Mouse (Mus musculus) adipocyte (in vitro differentiated cells): ENCODE results near the gene Pwwp2b.

Source experiments
- DNase-seq: peaks from one replicate; pipeline ENCODE4 v3.0.0-alpha.2; 2016; ENCODE audit warnings: low spot score

Pwwp2b gene

DNA sequence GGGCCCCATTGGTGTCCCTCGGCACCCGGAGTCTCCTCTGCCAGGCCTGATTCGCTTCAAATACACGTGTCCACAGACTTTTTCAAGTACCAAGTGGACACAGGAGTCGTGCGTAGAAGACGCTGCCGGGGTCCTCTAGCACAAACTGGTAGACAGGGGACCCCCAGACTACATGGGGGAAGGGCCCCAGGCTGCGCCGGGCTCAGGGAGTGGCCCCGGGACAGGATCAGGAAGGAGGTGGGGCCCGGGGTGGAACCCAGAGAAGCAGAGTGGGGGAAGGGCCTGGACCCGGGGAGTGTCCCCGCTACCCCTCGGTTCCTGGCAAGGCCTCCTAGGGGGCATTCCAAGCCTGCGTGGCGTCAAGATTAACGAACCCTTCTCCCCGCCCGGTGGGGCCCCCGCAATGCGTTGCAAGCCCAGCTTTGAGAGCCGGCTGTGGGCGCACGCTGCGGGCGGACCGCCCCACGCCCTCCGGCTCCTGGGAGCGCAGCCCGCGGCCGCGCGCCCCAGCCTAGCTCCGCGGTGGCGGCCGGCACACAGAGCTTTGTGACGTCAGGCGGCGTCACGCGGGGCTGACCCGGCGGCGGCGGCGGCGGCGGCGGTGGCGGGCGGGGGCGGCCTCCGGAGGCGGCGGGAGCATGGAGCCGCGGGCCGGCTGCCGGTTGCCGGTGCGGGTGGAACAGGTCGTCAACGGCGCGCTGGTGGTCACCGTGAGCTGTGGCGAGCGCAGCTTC lies at the start of gene Pwwp2b:
Gene Pwwp2b (plus strand): TSS at position 602 of the 734 bp plus-strand sequence.
- peak; percentile 64 for DNase-seq

DNA sequence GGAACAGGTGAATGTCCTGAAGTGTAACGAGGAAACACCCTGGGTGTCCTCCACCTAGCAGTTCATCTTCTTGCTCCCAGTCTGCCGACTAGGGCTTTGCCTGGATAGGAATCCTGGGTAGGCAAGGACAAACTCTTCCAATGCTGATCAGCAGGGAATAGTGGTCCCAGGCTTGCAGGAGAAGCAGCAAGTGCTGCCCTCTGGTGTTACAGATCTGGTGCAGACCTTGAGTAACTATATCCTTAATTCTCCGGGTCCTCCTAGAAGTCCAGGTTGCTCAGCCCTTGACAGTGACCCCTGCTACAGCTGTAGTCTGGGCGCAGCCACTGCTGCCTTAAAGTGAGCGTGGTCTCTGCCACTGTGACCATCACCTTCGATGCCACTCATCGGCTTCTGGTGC lies 48.2 kb upstream of the Pwwp2b start:
- DNase-seq: peak; percentile 41

DNA sequence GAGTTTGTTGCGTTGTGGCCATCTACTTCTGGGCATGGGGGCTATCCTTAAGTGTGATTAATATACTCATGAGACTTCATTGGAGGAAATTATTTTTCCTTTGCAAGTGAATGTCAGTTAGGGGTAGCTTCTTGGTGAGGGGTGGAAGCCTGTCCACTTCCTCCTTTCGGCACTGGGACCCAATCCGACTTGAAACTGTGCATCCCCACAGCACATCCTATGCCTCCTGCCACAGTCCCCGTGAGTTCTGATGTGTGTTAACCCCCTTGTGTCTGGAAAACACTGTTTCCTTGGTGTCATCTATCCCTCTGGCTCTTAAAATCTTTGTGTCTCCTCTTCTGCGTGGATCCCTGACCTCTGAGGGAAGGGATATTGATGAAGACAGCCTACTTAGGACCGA lies 47.1 kb upstream of the Pwwp2b start:
- no peak for DNase-seq

DNA sequence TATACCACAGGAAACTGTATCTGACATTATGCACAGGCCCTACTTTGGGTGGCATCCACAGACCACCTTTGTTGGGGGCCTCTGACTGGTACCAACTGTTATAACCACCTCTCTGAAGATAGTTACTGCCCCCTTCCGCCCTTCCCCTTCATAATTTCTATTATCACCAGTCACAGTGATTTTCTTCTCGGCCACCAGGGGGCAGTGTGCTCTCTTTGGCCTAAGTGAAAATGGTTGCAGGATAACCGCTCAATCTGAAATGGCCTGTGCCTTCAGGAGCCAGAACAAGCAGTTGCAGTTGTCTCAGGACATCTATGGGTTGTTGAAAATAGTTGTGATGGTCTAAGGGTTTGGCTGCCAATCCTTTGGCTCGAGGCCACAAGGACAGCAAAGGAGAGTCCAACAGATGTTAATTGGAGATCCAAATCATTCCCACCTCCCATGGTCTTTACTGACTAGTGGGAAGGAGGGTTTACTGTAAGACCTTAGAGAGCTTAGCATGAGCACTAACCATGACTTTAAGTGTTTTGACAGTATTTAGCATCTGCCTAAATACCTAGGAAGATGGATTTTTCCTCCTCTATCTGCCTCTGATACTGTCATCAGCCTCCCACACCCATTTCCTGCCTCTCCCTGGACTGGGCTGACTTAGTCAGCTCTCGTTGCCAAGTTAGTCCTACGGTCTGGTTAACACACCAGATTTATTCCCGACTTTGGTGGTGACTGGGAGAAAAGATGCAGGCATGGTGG lies 40.1 kb upstream of the Pwwp2b start:
- peak; percentile 58 for DNase-seq

DNA sequence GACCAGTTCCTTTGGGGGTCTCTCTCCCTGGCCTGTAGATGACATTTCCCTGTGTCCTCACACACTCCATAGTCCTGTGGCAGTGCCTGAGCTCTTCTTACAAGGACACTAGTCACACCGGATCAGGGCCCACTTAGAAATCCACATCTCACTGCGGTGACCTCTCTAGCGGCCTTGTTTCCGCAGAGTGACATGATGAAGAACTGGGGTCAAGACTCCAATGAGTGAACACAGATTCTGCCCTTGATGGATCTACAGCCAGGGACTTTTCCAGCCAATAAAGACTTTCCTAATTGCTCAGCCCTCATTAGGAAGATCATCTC lies 39.5 kb upstream of the Pwwp2b start:
- DNase-seq: no peak

DNA sequence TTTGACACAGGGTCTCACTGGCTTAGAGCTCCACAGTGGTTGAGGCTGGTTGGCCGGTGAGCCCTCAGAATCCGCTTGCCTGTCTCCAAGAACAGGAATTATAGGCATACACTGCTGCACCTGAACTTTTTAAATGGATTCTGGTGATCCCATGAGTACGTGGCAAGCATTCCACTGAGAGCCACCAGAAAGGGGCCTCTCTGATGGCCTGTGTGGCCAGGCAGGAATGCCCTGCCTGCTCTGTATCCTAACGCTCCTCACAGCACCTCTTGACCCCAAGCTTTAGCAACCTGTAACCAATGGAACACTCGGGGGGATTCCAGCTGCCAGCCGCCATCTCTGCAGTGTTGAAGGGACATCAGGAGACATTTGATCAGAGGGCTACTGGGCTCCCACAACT lies 36.5 kb upstream of the Pwwp2b start:
- no peak for DNase-seq

DNA sequence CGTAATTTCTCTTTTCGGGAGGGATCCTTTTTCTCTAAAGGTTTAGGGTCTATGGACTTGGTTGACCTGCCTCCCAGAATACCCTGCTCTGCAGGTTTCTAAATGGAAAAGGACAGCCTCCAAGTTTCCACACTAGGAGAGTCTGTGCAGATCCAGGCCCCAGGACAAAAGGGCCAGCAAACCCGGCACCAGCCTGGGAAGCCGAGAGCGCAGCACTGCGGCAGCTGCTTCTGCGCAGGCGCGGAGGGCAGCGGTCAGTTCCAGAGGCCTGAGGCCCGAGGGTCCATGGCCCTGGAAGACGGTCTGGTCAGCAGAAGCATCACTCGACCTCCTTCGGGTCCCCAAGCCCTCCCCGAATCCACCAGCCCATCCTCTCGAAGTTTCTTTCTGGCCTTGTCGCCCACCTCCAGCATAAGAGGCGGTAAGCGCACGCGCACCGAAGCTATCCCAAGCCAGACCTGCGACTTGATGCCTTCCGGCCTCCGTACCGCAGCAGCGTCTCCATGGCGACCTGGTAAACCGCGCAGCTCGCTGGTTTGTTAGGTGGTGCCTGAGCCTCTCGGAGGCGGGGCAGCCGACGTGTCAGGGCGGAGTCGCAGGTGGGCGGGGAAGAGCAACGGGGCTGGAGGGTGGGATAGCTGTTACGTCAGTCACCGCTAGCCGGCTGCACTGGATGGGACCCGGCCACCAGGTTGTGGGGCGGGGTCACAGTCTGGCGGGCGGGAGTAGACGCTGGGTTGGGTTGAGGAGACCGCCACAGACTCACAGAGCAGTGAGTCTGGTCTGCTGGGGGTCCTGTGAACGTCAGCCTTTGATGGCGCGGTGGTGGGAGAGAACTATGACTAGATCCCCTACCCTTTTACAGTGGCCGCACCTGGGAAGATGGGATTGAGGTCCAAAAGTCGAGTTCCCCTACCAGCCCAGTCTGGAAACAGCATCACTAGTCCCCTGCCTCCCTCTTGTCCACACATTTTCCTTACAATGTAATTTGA lies 35.2 kb upstream of the Pwwp2b start, which contains the start of the genes Lrrc27 and Stk32c:
Gene Lrrc27 (plus strand): TSS at position 235 of the 992 bp plus-strand sequence.
Gene Stk32c (minus strand): TSS at position 554 of the 992 bp plus-strand sequence.
- DNase-seq: peak; percentile 95

DNA sequence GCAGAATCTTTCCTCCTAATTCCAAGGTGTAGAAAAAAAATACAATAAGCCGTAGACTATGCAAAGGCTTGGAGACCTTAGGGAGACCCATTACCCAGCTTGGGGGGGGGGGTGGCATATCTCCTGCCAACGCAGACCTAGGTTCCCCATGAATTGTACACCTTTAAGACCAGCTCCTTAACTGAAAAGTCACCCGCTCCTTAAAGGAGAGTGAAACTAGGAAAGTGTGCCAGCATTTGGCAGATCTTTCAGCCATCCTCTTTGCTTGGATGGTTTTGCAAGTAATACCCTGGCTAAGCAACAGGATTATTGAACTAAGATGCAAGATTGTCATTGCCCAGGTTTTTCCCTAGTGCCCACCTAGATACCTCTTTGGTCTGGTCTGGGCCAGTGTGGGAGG lies 34.5 kb upstream of the Pwwp2b start:
- no peak for DNase-seq

DNA sequence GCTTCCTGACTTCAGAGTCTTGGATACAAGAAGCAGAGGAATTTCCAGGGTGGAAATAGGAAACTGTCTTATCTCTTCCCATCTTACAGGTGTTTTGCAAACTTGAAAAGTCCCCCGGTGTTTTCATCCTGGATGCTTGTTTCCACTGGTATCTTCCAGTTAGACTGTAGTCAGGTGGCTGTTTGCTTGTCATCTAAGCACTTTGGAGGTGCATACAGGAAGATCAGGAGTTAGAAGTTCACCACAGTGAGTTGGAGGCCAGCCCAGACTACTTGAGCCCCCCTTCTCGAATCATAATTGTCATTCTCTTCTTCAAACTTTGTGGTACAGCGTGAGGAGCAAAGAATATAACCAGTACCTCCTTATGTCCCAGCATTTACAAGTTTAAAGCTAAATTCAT lies 34.1 kb upstream of the Pwwp2b start:
- DNase-seq: no peak

DNA sequence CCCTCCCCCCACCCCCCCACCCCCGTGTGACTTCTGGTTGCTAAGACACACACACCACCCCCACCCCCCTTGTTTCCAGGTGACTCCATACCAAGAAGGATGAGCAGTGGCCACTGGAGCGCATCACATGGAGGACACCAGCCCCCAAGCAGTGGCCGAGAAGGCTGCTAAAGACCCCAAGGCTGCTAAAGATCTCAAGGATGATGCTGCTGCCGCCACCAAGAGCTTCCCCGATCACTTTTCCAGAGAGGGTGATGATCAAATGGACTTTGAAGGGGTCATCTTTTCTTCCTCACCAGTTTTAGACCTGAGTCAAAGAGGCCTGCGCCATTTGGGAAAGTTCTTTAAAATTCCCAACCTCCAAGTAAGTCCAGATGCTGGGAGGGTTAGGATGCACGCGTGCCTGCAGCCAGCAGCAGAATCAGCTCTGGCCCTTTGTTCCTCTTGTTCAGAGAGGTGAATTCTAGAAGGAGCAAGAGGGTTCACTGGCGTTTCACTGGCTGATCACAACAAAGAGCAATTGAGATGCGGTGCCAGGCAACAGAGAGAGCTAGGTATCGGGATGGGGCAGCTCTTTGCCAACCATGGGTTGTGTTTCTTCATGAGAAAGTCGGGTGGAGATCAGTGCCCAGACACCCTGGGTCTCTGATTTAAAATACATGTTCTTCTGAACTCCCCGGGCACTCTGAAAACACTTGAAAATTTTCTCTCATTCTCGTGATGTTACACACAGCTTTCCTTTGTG lies 33.5 kb upstream of the Pwwp2b start:
- no peak for DNase-seq

DNA sequence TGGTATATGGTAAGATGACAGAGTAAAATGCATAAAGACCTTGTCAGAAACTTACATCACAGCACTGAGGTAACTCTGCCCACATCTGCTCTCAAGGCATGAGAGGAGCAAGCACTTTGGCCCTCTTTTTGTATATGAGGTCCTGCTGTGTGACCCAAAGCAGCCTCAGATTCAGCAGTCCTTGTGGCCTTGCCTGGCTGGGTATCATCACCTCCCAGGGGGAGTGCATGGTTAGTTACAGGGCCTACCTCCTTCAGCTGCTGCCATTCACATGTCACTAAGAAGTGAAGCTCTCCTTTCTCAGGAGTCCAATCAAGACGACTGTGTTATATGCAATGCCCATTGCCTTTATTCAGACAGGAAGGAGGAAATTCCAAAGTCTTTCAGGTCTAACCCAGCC lies 32.8 kb upstream of the Pwwp2b start:
- DNase-seq: no peak

DNA sequence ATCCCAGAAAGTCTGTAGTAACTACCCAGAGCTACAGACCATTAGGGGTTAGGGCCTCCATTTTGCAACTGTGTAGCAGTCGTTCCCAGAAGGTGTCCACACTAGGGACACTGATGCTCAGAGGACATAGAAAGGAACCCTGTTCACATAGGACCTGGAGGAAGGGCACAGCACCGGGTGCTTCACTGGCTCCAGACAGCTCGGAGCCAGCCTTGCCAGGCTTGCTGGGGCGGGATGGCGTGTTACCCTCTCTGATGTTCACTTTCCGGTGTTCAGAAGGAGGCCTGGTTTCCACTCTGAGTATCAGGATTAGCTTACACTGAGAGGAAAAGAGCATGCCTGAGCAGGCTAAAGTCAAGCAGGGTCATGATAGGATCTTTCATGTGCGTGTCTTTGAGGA lies 32.3 kb upstream of the Pwwp2b start:
- DNase-seq: no peak

DNA sequence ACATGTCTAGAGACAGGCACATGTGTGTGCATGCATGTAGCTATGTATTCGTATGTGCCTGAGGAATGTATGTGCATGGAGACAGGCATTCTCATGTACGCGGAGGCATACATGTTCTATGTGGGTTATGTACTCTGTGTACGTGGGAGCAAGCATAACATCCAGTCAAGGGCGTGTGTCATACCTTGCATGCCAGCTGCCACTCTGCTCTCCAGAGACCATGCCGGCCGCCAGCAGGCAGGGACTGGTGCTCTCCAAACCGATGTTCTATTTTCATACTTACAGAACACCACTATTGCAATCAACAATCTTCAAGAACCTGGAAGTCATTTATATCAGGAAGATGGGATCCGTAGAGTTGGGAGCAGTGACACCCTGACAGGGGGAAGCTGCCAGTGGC lies 31.8 kb upstream of the Pwwp2b start:
- DNase-seq: no peak

DNA sequence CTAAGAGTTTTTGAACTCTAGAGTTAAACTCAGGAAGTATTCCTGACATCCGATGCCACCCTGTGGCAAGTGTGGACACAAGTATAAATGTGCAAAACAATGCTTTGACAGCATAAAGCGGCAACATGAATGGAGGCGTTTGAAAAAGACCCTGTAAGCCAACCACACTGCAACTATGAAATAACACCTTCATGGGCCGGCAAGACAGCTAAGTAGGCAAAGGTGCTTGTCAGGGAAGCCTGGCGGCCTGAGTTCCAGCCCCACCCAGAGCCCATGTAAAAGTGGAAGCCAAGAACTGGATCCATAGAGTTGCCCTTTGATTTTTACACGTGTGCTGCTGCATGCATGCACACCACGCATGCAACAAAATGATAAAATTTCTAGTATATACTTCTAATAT lies 31.2 kb upstream of the Pwwp2b start:
- no peak for DNase-seq

DNA sequence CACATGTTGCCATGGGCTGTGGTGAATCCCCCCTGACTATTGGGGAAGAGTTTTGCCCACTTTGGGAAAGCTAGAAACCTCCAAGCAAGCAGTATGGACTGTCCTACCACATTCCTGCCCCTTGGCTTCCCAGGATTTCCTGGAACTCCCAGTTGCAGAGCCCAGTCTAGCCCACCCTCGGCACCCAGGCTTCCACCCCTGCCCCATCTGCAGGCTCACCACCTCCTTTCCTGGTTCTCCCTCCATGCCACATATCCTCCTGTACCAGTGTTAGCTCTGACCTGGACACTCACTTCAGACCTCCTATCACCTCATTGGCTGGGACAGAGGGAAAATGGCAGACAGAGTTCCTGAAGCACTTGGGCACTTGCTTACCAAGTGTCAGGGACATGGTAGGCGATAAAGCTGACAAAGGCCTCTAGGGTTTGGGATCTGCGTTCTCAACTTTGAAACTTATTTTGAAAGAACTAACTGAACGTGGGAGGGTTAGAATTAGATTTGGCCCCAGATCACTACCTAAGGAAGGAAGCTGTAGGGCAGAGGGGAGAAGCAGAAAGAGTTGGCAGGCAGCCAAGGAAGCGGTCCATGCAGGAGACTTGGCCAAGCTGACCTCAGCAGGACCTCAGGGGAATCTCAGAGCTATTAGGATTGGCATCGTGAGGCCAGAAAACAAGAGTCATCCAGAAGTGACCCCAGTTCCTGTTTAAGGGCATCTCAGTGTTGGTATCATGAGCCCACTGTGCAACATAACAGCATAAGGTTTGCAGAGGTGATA lies 29.5 kb upstream of the Pwwp2b start:
- peak; percentile 93 for DNase-seq

DNA sequence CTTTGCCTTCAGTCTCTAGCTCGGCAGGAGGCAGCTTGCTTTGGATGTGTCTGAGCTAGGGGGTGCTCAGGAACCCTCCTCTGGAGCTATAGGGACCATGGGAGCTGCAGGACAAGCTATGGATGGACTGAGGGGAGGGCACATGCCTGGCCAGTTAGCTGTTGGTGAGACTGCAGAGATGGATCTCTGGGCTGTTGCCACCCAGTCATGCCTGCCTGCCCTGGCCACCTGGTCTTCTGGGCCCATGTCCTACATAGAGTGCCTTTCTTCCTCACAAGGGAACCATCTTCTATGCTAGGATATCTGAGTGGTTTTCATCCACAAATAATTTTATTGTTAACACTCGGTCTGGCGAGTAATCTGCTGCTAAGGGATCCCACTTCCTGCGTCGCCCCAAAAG lies 28.8 kb upstream of the Pwwp2b start:
- no peak for DNase-seq

DNA sequence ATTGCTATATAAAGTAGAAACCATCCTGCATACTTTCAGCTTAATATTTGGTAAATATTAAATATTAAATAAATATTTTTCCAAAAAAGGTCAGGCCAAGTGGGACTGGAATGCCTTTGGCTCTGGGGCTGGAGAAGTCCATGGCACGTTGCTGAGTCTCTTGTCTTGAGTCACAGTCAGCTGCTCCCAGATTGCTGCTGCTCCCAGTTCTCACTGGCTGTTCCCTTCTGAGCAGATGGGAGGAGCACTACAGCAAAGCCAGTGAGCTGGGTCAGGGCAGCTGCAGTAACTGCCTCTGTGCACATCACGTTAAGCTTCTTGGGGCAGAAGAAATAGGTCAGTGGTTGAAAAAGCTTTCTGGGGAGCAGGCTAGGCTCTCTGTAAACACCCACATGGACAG lies 28.0 kb upstream of the Pwwp2b start:
- peak; percentile 85 for DNase-seq

DNA sequence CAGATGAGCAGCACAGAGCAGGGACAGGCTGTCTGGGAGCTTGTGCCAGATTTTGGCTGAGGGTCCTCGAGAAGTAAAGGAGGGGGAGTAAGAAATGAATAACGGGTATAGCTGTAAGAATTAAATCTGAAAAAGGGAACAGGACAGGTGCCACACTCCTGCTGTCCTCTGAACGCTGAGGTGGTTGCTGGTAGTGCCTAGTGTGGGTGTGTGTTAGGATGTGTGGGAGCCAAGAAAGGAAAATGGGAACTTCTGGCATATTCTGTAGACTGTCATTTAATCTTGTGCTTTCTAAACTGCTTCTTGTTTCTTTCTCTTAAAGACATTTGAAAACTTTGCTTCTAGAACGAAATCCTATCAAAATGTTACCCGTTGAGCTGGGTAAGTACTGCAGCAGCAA lies 27.2 kb upstream of the Pwwp2b start:
- DNase-seq: no peak

DNA sequence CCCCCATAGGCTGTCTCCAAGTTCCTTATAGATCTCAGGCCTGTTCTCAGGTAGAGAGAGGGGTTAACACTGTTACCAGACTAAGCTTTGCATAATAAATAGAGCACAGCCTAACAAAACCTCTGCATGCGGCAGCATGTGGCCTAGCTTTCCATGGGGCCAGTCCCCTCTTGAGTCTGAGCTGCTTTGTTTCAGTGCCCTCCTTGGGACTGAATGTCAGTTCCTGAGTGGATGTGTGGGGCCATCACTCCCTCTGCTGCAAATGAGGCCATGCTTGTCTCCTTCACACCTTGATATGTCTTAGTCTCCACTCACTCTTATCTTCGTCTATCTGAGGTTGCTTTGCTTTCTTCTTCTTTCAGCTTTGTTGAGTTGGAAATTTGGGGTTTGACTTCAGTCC lies 26.4 kb upstream of the Pwwp2b start:
- no peak for DNase-seq

DNA sequence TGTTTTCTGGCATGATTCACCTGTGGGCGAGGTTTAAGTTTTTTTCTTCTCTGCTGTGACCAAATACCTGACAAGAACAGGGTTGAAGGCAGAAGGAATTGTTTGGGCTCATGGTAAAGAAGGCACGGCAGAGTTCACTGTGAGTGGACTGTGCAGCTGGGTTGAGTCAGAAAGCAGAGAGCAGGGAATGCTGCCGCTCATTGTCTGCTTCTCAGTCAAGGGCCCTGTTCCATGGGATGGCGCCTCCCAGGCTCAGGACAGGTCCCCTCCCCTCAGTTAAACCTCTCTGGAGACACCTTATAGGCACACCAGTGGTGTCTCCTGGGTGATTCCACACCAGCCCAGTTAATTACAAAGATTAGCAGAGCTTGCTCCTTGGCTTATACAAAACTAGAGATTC lies 25.9 kb upstream of the Pwwp2b start:
- no peak for DNase-seq

DNA sequence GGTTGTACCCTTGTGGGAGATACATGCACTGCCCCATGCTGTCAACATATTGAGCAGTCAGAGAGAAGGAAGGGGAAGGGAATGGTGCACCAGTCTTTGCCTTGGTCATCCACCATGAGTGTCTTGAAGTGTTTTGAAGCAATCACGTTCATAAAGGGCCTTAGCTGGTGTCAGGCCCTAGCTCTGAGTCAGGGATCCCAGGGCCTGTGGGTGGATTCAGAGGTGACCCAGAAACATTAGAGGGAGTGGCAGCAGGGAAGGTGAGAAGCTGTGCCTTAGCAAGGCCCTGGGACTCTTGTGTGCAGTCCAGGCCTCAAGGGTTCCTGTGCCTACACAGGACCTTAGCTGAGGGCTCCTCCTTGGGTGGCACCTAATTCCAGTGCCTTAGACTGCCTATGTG lies 24.2 kb upstream of the Pwwp2b start:
- DNase-seq: no peak
